Mouse (Mus musculus) layer of hippocampus, postnatal 36 days (tissue): ENCODE data around the gene CK137956. TPM values are rescaled to one million over a fixed set of nuclear protein-coding genes. Genes with fewer than 3 reads are reported as not detected.

ENCODE experiments used
- DNase-seq, 2 experiments: peaks; one replicate each; pipeline ENCODE4 v3.0.0; 2022
- total RNA-seq, 2 experiments: library from RNA; stranded (reverse); gene quantifications; 2 replicates each; pipeline ENCODE4 v1.2.3; 2021

CK137956 gene
- total RNA-seq, result under 1 TPM; 0.73 to 0.90 TPM

DNA sequence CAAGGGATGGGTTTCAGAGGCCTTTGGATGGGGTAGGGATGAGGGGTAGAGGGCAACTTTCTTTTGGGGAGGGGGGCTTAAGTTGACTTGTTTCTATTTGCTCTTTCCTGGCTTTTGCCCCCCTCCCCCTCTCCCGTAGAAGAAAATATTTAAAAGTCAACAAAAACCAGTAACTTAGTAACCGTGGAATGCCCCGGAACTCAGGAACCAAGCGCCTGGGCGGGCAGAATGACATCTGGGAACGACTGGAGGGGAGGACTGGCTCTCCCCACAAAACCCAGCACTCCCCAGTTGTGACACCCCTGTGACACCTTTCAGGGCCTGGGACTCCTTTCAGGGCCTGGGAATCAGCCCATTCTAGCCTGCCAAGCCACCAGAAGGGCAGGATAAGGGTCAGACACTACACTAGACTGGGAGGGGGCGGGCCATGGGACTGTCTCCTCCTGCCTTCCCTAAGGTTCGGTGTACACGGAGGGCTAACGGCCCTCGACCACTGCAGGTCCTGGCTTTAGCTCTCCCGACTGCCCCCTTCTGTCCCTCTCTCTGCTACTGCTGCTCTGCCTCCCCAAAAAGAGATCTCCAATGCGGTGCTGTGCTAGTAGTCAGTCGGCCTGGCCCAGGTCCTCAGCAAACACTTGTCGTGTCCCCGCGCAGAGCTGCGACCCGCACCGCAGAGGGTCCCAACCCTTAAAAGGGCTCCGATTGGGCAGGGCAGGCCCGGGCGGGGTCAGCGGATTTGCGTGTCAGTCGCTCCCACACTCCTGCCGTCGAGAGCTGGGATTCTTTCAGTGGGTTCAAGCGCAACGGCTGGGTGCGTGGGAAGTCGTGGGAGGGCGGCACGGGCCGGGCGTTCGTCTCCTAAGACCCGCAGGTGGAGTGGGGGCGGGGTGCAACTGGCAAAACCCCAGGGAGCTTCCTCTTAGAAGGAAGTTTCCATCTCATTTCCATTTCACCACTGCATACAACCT lies at the start of gene CK137956:
Gene CK137956 (minus strand): TSS at position 51 of the 968 bp plus-strand sequence.
- DNase-seq, result no peak

- DNase-seq, result peak; percentile 16 to 46
Observed at GRCm38 (mm10) chr4:128019465-128019864, 48.7 kb upstream of the CK137956 start.

DNA sequence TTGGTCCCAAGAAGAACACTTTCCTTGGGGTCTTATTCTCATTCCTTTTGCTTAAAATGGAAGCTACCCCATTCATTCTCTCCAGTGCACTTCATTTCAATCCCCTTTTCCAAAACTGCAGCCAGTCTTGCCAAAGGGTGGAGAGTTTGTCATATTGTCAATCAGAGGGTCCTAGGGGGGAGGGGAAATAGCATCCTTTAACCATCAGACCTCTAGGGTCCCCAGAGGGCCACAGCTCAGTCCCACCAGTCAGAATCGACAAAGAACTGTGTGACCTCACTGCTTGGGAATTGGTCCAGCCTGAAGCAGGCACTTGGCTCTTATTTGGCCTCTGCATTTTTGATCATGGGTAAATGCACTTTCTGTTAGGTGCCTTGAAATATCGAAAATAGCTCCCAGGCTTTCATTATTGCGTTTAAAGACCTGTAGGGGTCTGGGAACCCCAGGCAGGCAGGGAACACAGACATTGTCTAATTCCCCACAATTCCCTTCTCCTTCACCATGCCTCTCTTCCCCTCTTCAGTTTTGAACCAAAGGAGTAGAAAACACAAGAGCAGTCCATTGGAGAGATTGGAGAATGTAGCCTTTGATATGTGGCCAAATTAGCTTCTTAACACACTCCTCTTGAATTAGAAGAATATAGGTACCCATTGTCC lies 34.2 kb upstream of the CK137956 start:
- DNase-seq, result no peak

GRCm38 (mm10) chr4:128002638-128003101 lies 31.9 kb upstream of the CK137956 start:
- DNase-seq, result peak in 1 of 2 experiments; percentile 21

GRCm38 (mm10) chr4:127999281-127999680 lies 28.5 kb upstream of the CK137956 start:
- no peak for DNase-seq

DNA sequence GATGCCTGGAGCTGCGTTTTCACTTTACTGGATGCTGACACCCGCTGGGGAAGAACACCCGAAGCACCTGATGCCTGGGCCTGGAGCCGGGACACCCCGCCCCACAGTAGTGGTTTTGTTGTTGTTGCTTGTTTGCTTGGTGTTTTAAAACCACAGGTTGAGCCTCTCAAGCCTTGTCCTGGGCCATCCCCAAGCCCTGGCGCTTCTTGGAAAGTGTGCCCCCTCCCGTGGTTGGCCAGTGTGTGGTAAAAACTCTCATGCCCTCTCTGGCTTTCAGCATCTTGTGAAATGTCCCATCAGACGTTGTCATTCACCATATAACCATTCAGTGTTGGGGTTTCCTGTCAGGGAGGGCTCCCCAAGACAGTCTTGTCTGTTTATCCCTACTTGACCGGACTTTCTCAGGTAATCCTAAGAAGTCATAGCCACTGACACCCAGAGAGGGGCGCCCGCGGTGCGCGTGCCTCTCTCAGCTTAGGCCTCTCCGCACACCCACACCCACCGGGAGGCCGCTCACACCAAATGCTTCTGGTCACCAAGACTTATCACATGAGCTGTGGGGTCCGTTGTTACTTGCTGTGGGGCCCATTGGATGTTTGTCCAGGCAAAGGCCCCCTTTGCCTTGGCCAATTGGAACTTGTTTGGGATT lies 18.7 kb upstream of the CK137956 start:
- DNase-seq, result peak; percentile 54 to 63

DNA sequence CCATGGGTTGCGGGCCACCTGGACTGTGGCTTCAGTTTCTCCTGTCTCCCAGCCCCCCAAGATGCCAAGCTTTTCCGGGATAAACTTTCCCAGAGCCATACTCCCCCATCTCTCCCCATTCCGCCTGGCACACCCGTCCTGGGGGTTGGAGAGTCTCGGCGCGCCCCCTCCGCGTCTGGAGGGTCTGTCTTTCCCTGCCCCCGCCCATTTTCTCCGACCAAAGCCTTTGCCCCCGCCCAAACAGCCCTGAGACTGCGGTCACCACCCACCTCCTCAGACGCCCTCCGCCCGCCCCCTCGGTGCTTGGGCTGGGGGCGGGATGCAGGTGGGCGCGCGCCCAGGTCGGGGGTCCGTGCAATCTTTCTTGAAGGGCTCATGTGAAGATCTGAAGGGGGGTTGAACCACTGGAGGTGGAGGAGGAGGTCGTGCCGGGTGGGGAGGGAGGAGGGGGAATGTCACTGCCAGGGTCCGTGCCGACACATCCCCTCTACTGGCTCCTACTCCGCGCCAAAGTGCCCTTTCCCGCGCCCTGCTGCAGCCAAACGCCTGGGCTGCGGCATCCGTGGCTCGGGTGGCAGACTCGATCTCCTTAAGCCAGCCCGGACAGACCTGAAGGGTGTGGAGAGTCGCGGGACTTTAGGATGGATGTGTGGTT lies 17.9 kb upstream of the CK137956 start:
- DNase-seq, result peak in 1 of 2 experiments; percentile 17

GRCm38 (mm10) chr4:127987784-127988455 lies 17.2 kb upstream of the CK137956 start, which contains the start of gene Csmd2:
Csmd2 (plus strand) TSS chr4:127987857.
- peak; percentile 63 to 67 for DNase-seq

DNA sequence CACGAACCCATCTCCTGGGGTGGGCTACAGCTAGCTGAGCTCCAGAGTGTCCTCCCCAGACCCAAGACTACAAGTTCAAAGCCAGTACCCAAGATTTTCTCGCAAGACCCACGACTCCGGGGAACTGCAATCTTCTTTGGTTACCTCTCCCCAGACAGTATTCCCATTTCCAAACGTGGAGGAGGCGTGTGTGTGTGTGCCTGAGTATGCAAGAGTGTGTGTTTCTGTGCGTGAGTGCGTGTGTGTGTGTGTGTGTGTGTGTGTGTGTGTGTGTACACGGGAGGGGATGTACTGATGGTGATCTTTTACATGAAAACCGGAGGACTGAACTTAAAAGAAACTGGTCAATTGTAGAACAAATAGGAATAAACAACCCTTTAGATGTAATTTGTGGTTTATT lies 16.5 kb upstream of the CK137956 start:
- peak in 1 of 2 experiments; percentile 24 for DNase-seq

DNA sequence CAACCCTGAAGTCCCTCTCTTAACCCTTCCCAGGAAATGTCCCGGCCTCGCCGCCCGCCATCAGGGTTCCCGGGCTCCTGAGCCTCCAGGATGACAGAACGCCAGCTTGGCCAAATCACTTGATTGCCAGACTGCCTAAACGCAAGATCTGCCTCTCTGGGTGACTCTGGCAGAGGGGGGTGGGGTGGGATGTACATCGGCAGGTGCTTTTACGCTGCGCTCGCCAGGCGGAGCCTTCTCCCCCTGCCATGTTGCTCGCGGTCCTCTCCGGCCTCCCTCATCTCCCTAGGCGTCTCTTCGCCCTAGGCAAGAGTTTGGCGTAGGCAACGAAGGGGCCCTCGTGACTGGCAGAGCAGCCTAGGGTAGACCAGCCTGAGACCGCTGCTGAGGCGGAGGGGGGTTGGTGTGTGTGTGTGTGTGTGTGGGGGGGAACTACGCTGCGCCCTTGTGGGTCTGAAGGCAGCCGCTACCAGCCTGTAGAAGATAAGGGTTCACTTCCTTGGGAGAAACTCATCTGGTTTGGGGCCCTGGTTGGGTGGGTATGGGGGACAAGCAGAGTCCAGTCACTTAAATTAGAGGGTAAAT lies 15.8 kb upstream of the CK137956 start:
- DNase-seq, result peak; percentile 18 to 23

DNA sequence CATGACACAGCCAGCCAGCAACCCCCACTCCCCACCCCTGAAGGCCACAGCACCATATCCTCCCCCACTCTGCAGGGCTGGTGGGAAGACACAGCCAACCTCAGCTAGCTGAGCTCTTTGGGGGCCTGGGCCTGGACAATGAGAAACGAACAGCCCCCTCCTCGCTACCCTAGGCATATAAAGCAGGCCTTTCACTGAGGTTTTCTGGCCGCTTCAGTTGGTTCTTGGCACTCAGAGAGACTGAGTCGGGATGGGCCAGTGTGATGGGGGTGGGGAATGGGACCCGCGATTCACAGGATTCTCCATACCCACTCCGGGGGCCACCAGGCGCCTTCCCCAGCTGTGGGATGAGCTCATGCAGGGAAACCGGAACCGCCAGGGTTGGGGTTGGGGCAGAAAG lies 15.1 kb upstream of the CK137956 start:
- DNase-seq, result peak; percentile 53 to 58

- DNase-seq, result no peak
Observed at GRCm38 (mm10) chr4:127984426-127984825, 13.7 kb upstream of the CK137956 start.

DNA sequence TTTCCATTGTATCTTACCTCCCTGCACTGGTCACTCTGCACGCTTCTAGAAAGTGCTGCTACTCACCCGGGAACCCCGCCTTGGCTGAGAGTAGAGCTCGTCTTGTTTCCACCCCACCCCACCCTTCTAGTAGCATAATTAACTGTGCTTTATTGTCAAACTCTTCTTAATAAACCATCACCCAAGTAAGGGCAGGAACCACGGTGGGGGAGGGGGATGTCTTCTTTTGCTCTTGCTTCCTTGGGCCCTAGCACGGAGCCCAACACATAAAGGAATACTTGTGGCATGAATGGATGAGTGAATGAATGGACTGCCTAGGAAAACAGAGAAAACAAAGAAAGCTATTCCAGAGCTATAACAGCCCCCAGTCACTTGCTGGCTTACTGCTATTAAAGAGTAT lies 10.4 kb upstream of the CK137956 start:
- DNase-seq, result no peak

GRCm38 (mm10) chr4:127972976-127973375 lies 2.2 kb upstream of the CK137956 start:
- no peak for DNase-seq

GRCm38 (mm10) chr4:127970018-127970421 lies 731 bp downstream of the CK137956 start:
- no peak for DNase-seq

DNA sequence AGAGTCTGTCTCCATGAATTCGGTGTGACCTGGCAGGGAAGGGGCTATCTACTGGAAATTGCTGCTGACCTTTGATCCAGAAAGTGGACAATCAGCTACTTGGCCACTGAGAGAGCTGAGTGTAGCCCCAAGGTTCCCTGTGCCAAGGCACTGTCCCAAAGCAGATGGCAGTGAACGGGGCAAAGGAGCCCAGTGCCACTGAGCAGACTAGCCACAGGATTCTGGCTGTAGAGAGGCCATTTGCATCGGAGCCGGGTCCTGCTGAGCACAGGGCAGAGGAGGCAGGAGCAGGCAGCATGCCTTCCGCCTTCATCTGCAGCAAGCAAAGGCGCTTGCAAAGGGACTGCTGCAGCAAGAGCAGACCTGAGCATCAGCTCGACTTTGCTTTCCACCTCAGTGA lies 1.6 kb downstream of the CK137956 start:
- DNase-seq, result no peak

DNA sequence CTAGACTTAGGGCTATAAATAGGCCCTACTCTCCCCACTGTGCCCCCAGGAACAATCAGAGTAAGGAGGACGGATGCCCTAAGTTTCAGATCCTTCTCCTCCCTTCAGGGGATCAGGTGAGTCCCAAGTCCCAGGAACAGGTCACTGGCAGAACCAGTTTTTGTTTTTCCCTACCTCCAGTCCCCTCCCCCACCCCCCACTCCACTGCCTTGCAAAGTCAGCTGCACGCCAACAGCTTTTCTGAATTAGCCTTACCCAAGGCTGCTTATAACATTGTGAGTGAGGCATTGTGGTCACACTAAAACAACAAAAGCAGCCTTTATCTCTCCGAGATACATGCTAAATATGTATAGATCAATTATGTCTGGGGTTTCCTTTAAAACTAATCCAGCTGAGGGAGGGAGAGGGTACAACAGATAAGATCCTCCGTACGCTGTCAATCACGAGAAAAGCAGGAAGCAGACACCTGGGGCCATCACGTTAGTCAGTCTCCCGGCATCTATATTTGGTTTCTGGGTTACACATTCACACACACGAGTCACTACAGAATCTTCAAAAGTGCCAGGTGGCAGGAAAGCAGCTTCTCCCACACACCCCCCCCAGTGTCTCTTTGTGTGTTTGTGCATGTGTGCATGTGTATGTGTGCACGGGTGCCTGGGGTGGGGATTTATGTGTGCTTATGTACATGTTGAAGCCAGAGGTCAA lies 17.6 kb downstream of the CK137956 start:
- no peak for DNase-seq

DNA sequence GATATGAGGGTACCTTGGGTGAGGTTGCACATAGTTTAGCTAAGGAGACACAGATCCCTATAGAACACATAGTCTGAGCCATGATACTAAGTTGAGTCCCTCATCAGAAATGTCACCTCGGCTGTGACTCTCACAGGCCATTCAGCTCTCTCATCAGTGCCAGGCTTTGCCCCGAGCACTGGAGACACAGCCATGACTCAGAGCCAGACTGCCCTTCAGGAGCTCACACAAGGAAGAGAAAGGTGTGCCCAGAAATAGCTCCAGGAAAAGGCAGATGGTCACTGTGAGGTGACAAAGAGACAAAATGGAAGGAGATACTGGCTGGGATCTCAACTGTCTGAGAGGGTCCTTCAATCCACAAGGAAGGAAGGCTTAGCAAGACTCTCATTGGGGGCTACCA lies 23.1 kb downstream of the CK137956 start:
- DNase-seq, result no peak

DNA sequence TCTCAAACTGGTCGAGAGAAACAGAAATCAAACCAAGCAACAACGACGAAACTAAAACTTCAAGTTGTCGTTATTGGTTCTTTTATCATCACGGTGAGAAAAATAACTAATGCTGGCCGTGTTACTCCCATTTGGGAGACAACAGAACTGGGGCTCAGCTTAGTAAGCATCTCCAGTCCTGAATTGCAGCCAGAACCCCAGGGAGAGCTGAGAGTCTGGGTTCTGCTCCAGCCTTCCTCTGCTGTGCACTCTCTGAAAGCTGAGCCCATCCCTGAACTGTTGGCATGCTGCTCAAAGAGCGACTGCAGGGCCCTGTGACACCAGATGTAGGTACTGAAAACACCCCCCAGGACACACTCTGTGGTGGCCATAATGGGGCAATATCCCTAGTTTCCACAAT lies 33.3 kb downstream of the CK137956 start:
- DNase-seq, result no peak

- DNase-seq, result peak; percentile 10 to 15
Observed at GRCm38 (mm10) chr4:127935369-127935768, 35.4 kb downstream of the CK137956 start.

- no peak for DNase-seq
Observed at GRCm38 (mm10) chr4:127913551-127913950, 57.2 kb downstream of the CK137956 start.
